Mouse (Mus musculus): ENCODE results near the gene Gnai3. TPM values are rescaled to one million over a fixed set of nuclear protein-coding genes. Genes with fewer than 3 reads are reported as not detected.

Gnai3 gene
- polyA plus RNA-seq, 2 experiments: 89.8 to 166 TPM

DNA sequence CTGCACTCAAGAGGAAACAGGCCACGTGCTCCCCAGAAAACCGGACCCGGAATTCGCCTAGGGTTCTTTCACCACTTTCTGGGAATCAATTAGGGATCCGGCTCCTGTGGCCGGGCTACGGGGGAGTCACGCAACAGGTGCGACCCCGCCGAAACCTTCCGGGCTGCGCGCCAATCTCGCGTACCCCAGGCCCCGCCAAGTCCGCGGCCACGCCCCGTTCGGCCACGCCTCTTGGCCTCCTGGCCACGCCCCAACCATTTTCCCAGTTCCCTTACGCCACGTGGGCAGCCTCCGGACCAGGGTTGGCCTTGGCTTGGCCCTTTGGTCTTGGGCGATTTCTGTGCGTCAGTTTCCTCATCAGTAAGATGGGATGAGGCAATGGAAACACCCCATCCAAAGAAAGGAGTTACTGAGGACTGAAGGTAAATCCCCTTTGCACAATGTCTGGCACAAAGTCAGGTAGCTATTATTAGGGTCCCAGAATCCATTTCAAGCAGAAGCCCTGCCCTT lies 59.4 kb downstream of the Gnai3 start, which contains the start of gene Ampd2:
Gene Ampd2 (minus strand): TSS at position 182 of the 510 bp plus-strand sequence.
- DNase-seq (ENCODE audit: low spot score): peak; percentile 71
- Histone ChIP-seq H3K9ac (ENCODE audit: low read depth, low read length, severe bottlenecking) (peak within 1 kb of the TSS; percentile 68), H3K36me3 (ENCODE audit: control insufficient read depth, insufficient read depth, low read length) (no peaks in the 10 kb centered on the region), H3K27me3 (ENCODE audit: control insufficient read depth, insufficient read depth, low read length) (no peaks in the 10 kb centered on the region), H3K4me3 (replicated peaks; ENCODE audit: low read length) (peak within 1 kb of the TSS; percentile 64), H3K27ac (replicated peaks; ENCODE audit: low read depth, low read length) (peak within 1 kb of the TSS; percentile 76), H3K4me1 (ENCODE audit: control insufficient read depth, insufficient read depth, low read length) (peaks cover 45% of the 10 kb centered on the region), H3K4me2 (replicated peaks; ENCODE audit: low read depth, low read length, severe bottlenecking) (peak within 1 kb of the TSS; percentile 100), H3K9me3 (ENCODE audit: control insufficient read depth, low read length) (no peaks in the 10 kb centered on the region)
- no peak for TF ChIP-seq POLR2A (IDR thresholded peaks at IDR 0.05; ENCODE audit: borderline replicate concordance, extremely low read depth, insufficient read depth, insufficient read length)
- peak; percentile 8; the same call in 1 of the 2 replicates for ATAC-seq (ENCODE audit: low FRiP score, low read depth)
- 1% methylated on average over 24 of the region's 29 CpGs for WGBS

DNA sequence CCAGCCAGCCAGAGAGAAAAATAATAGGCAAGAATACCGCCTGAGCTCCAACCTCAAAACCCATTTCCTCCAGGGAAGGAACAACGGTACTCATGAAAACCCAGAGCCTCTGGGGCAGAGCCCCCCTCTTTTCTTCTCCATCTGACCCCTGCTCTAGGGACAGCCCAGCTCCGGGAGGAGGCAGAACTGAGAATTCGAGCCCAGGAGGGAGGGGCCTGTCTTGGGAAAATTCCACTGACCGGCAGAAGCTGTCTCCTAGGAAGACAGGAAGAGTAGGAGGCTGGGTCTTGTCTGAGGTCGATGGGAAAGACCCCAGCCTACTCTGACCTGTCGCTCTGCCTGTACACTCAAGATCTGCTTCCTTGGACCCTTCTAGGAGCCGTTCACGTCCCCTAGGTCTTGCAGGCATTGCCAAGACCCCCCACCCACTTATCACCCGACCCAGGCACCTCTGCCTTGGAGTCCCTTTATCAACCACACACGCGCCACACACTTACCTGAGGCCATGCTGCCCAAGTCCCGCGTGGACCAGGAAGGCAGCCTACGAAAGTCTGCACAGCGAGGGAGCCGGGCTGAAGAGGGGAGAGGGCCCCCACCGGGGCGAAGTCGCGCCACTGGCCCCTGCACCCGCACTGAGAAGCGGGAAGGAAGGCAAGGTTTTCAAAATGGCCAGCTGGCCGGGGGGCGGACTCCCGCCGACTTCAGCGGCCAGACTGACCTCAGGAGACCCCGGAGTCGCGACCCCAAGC lies 60.1 kb downstream of the Gnai3 start:
- no peaks in the 10 kb centered on the region for H3K36me3 ChIP-seq (ENCODE audit: control insufficient read depth, insufficient read depth, low read length)
- TF ChIP-seq POLR2A (IDR thresholded peaks at IDR 0.05; ENCODE audit: borderline replicate concordance, extremely low read depth, insufficient read depth, insufficient read length): no peak
- peaks cover 45% of the 10 kb centered on the region for H3K4me1 ChIP-seq (ENCODE audit: control insufficient read depth, insufficient read depth, low read length)
- H3K9ac ChIP-seq (ENCODE audit: low read depth, low read length, severe bottlenecking): peak overlapping the region; percentile 68
- peak overlapping the region; percentile 64 for H3K4me3 ChIP-seq (replicated peaks; ENCODE audit: low read length)
- H3K27ac ChIP-seq (replicated peaks; ENCODE audit: low read depth, low read length): peak overlapping the region; percentile 76
- DNase-seq (ENCODE audit: low spot score) (peak; percentile 73), ATAC-seq (ENCODE audit: low FRiP score, low read depth) (peak; percentile 64)
- no peaks in the 10 kb centered on the region for H3K9me3 ChIP-seq (ENCODE audit: control insufficient read depth, low read length)
- whole genome bisulfite sequencing: under 1% methylated on average over 31 of the region's 31 CpGs
- H3K4me2 ChIP-seq (replicated peaks; ENCODE audit: low read depth, low read length, severe bottlenecking): peak overlapping the region; percentile 100
- no peaks in the 10 kb centered on the region for H3K27me3 ChIP-seq (ENCODE audit: control insufficient read depth, insufficient read depth, low read length)

GRCm38 (mm10) chr3:108085281-108085720 lies 60.6 kb downstream of the Gnai3 start:
- peak overlapping the region; percentile 100 for H3K4me2 ChIP-seq (replicated peaks; ENCODE audit: low read depth, low read length, severe bottlenecking)
- ATAC-seq (ENCODE audit: low FRiP score, low read depth): peak; percentile 87
- H3K9me3 ChIP-seq (ENCODE audit: control insufficient read depth, low read length): no peaks in the 10 kb centered on the region
- peak overlapping the region; percentile 64 for H3K4me3 ChIP-seq (replicated peaks; ENCODE audit: low read length)
- peaks cover 45% of the 10 kb centered on the region for H3K4me1 ChIP-seq (ENCODE audit: control insufficient read depth, insufficient read depth, low read length)
- H3K27ac ChIP-seq (replicated peaks; ENCODE audit: low read depth, low read length): peak overlapping the region; percentile 76
- H3K36me3 ChIP-seq (ENCODE audit: control insufficient read depth, insufficient read depth, low read length): peaks cover 3% of the 10 kb centered on the region
- peak overlapping the region; percentile 68 for H3K9ac ChIP-seq (ENCODE audit: low read depth, low read length, severe bottlenecking)
- WGBS: 0% methylated on average over 14 of the region's 14 CpGs
- 0 out of 2 replicates have a peak, but pooled peaks have one; percentile 23 for TF ChIP-seq POLR2A (IDR thresholded peaks at IDR 0.05; ENCODE audit: borderline replicate concordance, extremely low read depth, insufficient read depth, insufficient read length)
- no peaks in the 10 kb centered on the region for H3K27me3 ChIP-seq (ENCODE audit: control insufficient read depth, insufficient read depth, low read length)
- DNase-seq (ENCODE audit: low spot score): peak; percentile 94

DNA sequence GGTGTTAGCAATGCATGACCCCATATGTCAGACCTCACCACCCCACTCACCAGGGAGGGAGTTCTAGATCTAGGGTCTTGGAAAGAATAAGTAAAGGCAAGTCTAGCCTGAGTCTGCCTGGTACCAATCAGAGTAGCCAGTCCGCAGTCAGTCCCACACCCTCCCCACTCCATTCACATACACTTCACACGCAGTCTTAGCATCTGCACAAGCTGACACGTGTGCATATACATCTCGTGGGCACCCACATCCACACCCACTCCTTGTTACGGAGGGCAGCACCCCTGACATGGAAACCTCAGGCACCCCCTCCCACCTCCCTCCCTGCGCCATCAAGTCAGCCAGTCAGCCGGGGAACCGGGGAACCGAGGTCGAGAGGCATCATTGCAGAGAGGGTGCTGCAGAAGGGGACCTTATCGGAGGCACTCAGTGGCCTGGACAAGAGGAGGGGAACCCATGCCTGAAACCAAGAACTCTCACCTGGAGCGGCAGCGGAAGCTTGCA lies 61.1 kb downstream of the Gnai3 start:
- Histone ChIP-seq H3K4me1 (ENCODE audit: control insufficient read depth, insufficient read depth, low read length) (peaks cover 45% of the 10 kb centered on the region), H3K36me3 (ENCODE audit: control insufficient read depth, insufficient read depth, low read length) (peaks cover 8% of the 10 kb centered on the region), H3K9ac (ENCODE audit: low read depth, low read length, severe bottlenecking) (peak overlapping the region; percentile 68), H3K27me3 (ENCODE audit: control insufficient read depth, insufficient read depth, low read length) (no peaks in the 10 kb centered on the region), H3K4me2 (replicated peaks; ENCODE audit: low read depth, low read length, severe bottlenecking) (peak overlapping the region; percentile 100), H3K9me3 (ENCODE audit: control insufficient read depth, low read length) (no peaks in the 10 kb centered on the region), H3K4me3 (replicated peaks; ENCODE audit: low read length) (peak overlapping the region; percentile 64), H3K27ac (replicated peaks; ENCODE audit: low read depth, low read length) (0 out of 2 replicates have a peak overlapping the region, but pooled peaks have one; percentile 76)
- TF ChIP-seq POLR2A (IDR thresholded peaks at IDR 0.05; ENCODE audit: borderline replicate concordance, extremely low read depth, insufficient read depth, insufficient read length): no peak
- DNase-seq (ENCODE audit: low spot score) (no peak), ATAC-seq (ENCODE audit: low FRiP score, low read depth) (peak; percentile 12; the same call in 1 of the 2 replicates)
- WGBS: 12% methylated on average over 13 of the region's 13 CpGs

DNA sequence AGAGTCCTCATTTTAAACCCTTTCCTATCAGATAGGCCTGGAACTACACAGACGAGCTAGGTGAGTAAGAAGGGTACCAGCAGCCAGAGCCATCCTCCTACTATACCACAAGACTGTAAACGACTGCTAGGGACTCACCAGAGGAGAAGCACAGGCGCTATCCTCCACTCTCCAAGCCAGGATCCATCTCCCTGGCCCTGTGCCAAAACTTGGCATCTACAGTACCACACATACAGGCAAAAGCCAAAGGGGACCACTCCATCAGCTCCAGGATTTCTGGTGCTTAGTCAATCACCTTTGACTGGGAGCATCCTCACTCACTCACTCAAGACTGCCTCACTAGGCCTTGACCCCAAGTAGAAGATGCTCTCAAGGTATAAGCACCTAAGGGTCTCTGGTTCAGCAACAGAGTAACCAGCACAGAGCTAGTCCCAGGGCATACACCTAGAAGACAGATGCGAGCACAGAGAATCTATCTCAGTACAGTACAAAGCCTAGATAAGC lies 62.0 kb downstream of the Gnai3 start:
- H3K9ac ChIP-seq (ENCODE audit: low read depth, low read length, severe bottlenecking): no peak overlapping the region
- 81% methylated on average over 4 of the region's 4 CpGs for WGBS

More for the DNA sequence above, 62.0 kb downstream of the Gnai3 start:
- Histone ChIP-seq H3K27ac (replicated peaks; ENCODE audit: low read depth, low read length) (no peak overlapping the region), H3K36me3 (ENCODE audit: control insufficient read depth, insufficient read depth, low read length) (peaks cover 17% of the 10 kb centered on the region), H3K27me3 (ENCODE audit: control insufficient read depth, insufficient read depth, low read length) (no peaks in the 10 kb centered on the region), H3K4me3 (replicated peaks; ENCODE audit: low read length) (peak overlapping the region; percentile 64; the same call in 1 of the 2 replicates), H3K4me2 (replicated peaks; ENCODE audit: low read depth, low read length, severe bottlenecking) (peak overlapping the region; percentile 100), H3K4me1 (ENCODE audit: control insufficient read depth, insufficient read depth, low read length) (peaks cover 41% of the 10 kb centered on the region), H3K9me3 (ENCODE audit: control insufficient read depth, low read length) (no peaks in the 10 kb centered on the region)
- no peak for TF ChIP-seq POLR2A (IDR thresholded peaks at IDR 0.05; ENCODE audit: borderline replicate concordance, extremely low read depth, insufficient read depth, insufficient read length)
- no peak for DNase-seq (ENCODE audit: low spot score)
- no peak for ATAC-seq (ENCODE audit: low FRiP score, low read depth)

Data from limb, embryonic 14.5 days (tissue).